Mouse (Mus musculus): Measurements from ENCODE around the gene Impg1.

Gene Impg1

DNA sequence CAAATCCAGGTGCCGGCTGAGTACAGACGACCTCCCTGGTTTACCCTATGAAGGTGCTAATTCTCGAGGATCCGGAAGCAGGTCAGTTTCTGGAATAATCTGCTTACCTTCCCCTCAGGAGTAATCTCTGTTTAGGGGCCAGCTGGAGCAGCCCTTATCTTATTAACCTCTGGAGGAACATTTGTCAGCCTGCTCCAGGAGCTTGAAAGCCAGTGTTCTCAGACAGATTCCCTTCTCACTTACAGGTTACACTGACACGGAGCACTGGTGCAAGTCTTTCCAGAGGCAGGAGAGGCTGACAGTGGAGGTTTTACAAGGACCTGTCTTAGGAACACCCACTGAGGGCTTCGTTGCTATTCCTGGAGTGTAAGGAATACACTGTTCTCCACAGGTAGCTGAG, at the start of gene Impg1:
TSS of gene Impg1 (minus strand) at position 101 of the 400 bp plus-strand sequence.
- no peak for DNase-seq (ENCODE audit: low spot score)

- DNase-seq (ENCODE audit: low spot score), result no peak
These were observed 44.3 kb upstream of the Impg1 start for GRCm38 (mm10) chr9:80509464-80510153.

DNA sequence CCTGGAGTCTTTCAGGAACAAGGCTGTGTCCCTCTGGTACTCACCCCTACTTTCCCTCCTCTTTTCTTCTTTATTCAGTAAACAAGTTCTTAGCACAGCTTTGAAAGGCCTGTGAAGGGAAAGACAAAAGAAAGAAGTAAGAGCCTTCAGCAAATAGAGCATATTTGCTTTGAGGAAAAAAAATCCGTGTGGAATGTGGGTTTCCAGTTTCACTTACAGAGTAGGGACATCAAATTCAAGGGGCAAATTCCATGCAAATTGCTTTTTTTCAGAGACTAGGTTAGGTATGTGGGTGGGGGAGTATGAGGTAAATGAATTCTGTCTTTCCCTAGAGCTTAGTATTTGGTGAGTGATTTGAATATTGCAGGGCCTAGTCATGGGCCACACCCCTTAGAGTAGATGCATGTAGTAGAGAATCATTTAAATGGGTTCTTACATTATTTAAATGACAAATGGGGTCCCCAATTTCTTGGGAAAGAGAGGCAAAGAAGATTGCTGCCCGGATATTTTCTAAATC, 39.3 kb upstream of the Impg1 start:
- DNase-seq (ENCODE audit: low spot score), result no peak

- DNase-seq (ENCODE audit: low spot score), result no peak
These were observed 26.3 kb upstream of the Impg1 start for GRCm38 (mm10) chr9:80491591-80491990.

DNA sequence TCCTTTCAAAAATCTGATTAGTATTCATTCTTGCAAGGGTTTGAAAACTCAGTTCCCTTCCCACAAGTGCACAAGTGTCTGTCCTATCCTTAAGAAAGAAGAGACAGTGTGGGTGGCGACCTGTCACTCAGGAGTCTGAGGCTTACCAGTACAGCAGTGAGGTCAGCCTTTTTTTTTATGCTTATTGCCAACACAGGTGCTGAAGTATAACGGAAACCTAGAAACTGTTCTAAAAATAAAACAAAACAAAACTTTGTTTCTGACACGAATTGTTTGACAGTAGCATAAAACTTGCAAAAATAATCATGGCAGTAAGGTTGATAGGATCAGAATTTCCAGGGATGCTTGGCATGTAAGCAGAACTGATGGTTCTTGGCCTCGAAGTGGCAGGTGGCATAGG, 4.9 kb downstream of the Impg1 start:
- DNase-seq (ENCODE audit: low spot score), result no peak

DNA sequence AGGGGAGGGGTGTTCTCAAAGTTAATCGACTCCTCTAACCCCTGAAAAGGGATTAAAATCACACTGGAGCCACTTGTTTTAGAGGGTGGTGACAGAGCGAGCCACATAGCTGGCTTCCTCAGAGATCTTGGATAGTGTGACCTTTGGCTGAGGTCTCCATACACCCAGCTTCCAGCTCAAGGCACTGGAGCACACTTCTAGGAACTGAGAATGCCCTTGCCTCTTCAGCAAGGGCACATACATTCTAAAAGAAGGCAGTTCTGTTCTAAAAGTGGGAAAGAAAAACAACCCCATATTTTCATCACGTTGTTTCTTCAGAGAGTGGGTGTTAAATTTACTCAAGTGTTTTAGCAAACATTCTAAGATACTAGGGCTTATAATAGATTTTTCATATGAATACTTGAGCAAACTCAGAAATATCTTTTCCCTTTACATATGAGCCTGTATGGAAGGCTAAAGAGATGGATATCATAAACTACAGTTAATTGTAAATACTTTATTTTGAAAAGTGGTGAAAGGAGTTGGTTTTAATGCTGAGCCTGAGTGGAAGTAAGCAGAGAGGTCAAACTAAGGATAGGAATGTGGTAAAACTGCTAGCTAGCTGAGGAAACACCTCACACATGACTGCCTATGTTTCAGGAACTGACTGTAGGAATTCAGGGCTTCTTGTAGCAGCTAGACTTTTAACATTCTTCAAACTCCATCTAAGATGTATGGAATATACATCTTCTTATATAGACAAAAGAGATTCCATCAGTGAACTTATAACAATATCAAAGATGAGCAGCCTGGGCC, 14.6 kb downstream of the Impg1 start:
- DNase-seq (ENCODE audit: low spot score), result no peak

- DNase-seq (ENCODE audit: low spot score), result no peak
These were observed 24.1 kb downstream of the Impg1 start for GRCm38 (mm10) chr9:80441096-80441710.

DNA sequence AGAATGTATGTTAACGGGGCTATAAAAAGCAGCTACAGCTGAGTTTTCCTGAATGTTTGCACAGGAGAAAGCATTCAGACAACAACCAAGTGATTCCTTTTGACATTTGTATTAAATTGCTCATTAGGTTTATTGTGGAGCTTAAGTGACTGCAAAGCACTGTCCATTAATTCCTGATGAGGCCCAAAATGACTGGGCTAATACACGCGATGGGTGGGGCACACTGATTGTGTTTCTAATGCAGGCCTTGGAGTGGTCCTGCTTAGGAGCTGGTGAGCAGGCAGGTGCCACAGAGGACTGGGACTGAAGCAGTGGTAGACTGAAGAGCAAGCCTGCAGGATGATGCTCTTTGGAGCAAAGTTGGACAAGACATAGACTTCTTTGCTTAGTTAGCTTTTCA, 73.9 kb downstream of the Impg1 start:
- no peak for DNase-seq (ENCODE audit: low spot score)

GRCm38 (mm10) chr9:80391002-80391401, 74.3 kb downstream of the Impg1 start:
- DNase-seq (ENCODE audit: low spot score), result no peak

DNA sequence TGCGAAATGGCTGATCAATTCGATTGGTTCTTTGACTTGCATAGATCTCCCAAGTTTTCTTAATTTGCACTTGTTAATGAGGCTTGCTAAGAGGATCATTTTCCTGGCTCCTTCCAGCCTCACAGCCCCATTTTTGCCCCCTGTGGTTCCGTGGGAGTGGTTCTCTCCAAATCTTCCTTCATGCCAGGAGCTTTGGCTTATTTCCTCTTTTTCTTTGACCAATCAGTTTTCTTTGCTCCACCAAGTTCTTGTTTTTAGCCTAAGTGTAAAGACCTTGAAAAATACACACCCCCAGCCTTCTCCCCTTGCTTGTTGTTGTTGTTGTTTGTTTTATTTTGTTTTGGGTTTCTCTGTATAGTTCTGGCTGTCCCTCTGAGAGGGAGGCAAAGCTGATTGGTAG, 77.4 kb downstream of the Impg1 start:
- no peak for DNase-seq (ENCODE audit: low spot score)

GRCm38 (mm10) chr9:80386492-80386891, 78.8 kb downstream of the Impg1 start:
- DNase-seq (ENCODE audit: low spot score), result no peak

DNA sequence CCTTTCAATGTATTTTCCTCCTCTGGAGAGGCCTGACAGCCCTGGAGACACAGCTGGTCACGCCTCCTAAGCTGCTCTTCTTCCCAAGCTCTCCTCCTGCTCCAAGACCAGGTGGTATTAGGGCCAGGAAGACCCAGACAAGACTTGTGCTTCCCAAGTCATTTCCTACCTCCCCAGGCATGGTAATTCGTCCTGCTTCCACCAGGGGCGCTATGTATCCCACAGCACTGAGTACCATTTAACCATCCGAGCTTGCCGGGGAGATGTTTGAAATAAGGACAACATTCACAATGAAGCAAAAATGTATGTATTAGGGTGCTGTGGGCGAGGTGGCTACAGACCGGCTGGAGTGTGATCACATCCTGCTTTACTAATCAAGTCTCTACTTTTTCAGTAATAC, 79.3 kb downstream of the Impg1 start:
- DNase-seq (ENCODE audit: low spot score), result no peak

GRCm38 (mm10) chr9:80382711-80383110, 82.6 kb downstream of the Impg1 start:
- DNase-seq (ENCODE audit: low spot score), result no peak

- no peak for DNase-seq (ENCODE audit: low spot score)
These were observed 85.1 kb downstream of the Impg1 start for GRCm38 (mm10) chr9:80380078-80380645.

DNA sequence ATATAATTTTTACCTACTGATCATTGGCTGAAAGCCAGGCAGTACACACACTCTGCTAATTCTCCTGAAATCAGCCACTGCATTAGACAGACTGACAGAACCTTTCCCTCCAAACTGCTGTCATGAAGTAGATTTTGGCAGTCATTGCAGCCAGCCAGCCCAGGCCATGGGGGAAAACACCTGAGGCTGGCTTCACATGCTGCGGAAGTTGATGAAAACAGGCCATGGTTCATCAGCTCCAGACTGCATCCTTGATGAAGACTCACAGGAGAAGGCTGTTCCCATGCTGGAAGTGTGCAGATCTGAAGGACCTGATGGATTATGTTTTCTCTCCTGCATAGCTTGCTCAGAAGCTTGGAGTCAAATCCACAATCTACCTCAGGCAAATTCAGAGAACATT, 91.2 kb downstream of the Impg1 start:
- no peak for DNase-seq (ENCODE audit: low spot score)

- no peak for DNase-seq (ENCODE audit: low spot score)
These were observed 92.0 kb downstream of the Impg1 start for GRCm38 (mm10) chr9:80373304-80373739.

DNA sequence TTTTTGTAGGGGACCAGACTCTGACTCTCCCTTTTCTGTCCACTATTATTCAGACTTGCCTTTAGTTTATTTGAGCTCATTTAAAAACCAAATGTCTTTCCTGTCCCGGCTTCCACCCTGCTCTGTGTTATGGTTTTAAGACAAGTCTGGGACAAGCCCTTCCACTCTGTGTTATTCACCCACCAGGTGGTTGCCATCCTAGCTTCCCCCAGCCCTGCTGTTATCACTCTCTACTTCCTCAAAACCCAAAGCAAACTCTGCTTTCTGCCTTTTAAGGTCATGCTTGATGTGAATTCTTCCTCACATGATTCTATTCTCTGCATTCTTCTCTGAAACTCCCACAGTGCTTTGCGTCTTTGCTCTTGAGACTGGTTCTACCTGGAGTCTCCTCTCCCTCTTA, 96.6 kb downstream of the Impg1 start:
- DNase-seq (ENCODE audit: low spot score), result no peak

GRCm38 (mm10) chr9:80367520-80368204, 97.6 kb downstream of the Impg1 start:
- no peak for DNase-seq (ENCODE audit: low spot score)

DNA sequence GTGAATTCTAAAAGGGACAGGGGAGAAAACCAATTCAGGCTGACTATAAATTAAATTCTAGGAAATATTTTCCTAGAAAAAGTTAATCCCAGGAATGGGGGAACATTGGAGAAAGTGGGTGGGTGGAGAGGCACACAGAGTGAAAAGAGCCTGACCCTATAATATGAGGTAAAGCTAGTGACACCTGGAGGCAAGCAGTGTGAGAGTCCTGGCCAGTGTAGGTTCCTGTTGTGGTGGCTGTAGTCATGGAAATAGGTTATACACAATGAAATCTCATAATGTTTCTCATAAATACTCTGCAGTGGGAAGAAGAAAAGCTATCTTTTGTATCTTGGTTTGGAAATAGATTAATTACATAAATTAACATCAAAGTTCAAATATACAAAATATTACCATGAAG, 105.2 kb downstream of the Impg1 start:
- DNase-seq (ENCODE audit: low spot score), result no peak

- DNase-seq (ENCODE audit: low spot score), result no peak
These were observed 113.5 kb downstream of the Impg1 start for GRCm38 (mm10) chr9:80351678-80352331.

GRCm38 (mm10) chr9:80351295-80351677, 114.0 kb downstream of the Impg1 start:
- DNase-seq (ENCODE audit: low spot score), result no peak

Data from adipocyte (in vitro differentiated cells).